Mouse (Mus musculus) liver, embryonic 15.5 days (tissue): ENCODE measurements around the gene Gm42417. TPM values are rescaled to one million over a fixed set of nuclear protein-coding genes. Genes with fewer than 3 reads are reported as not detected.

Experiments used
- ATAC-seq: fragments of 200-750 bp; cut with Nextera tagmentation; 2 replicates; pipeline ENCODE4 v1.8.0; 2017; ENCODE audit warnings: moderate number of reproducible peaks, mild to moderate bottlenecking, moderate library complexity; ENCODE audit not compliant: insufficient read depth
- H3K27ac ChIP-seq: fragments of 300-500 bp; sonication (generic); replicated peaks from 2 replicates; pipeline ENCODE4 v1.5.1; 2015; ENCODE audit warnings: mild to moderate bottlenecking, inconsistent platforms
- H3K27me3 ChIP-seq: fragments of 300-500 bp; sonication (generic); 2 replicates; pipeline ENCODE4 v1.6.1; 2015; ENCODE audit warnings: mild to moderate bottlenecking, inconsistent platforms
- H3K36me3 ChIP-seq: fragments of 300-500 bp; sonication (generic); replicated peaks from 2 replicates; pipeline ENCODE4 v1.6.1; 2015; ENCODE audit warnings: moderate library complexity, mild to moderate bottlenecking, inconsistent platforms
- H3K4me1 ChIP-seq: fragments of 300-500 bp; sonication (generic); replicated peaks from 2 replicates; pipeline ENCODE4 v1.6.1; 2015; ENCODE audit warnings: inconsistent platforms
- H3K4me2 ChIP-seq: fragments of 300-500 bp; sonication (generic); 2 replicates; pipeline ENCODE4 v1.6.1; 2015; ENCODE audit warnings: moderate library complexity, mild to moderate bottlenecking, inconsistent platforms
- H3K4me3 ChIP-seq: fragments of 300-500 bp; sonication (generic); replicated peaks from 2 replicates; pipeline ENCODE4 v1.5.1; 2015; ENCODE audit warnings: mild to moderate bottlenecking, inconsistent platforms
- H3K9ac ChIP-seq: fragments of 300-500 bp; sonication (generic); 2 replicates; pipeline ENCODE4 v1.6.1; 2015; ENCODE audit warnings: moderate library complexity, mild to moderate bottlenecking, inconsistent platforms
- H3K9me3 ChIP-seq: fragments of 300-500 bp; sonication (generic); replicated peaks from 2 replicates; pipeline ENCODE4 v1.6.1; 2016; ENCODE audit warnings: inconsistent platforms
- WGBS: fragments of 180-500 bp; shearing (Covaris S2); methylation state at CpG from one replicate; pipeline ENCODE4 v1.1.7; 2015; ENCODE audit warnings: mixed read lengths; ENCODE audit not compliant: insufficient replicate concordance; 5-methylcytosine and 5-hydroxymethylcytosine counted together
- polyA plus RNA-seq: library from polyadenylated mRNA; unstranded; fragments of >200 nt; fragmentation: Nextera tagmentation; extraction: Ambion mirVana; gene quantifications from 2 replicates; pipeline ENCODE4 v1.2.1, GENCODE M21; 2015

Gm42417 gene
- not detected in 2 replicates for polyA plus RNA-seq

DNA sequence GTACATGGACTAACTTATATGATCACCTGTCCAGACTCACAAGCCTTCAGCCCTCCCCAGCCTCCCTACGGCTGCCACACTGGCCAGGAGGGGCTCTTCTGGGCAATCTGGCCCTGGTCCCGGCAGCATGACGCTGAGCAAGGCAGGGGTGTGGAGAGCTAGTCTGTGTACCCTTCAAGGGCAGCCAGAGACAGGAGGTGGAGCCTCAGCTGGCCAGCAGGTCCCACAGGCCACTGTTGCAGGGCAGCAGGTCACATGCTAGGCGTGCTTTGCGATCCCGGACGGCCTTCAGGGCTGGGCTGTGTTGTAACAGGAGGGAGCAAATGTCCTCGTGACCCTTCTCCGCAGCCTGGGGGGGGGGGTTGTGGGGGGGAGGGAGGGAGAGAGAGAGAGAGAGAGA, at the start of gene Gm42417:
Gm42417 (minus strand) TSS at position 244 of the 400 bp plus-strand sequence.
- peaks cover 13% of the 10 kb centered on the region for H3K36me3 ChIP-seq
- 85% methylated on average over 9 of the region's 9 CpGs for WGBS

DNA sequence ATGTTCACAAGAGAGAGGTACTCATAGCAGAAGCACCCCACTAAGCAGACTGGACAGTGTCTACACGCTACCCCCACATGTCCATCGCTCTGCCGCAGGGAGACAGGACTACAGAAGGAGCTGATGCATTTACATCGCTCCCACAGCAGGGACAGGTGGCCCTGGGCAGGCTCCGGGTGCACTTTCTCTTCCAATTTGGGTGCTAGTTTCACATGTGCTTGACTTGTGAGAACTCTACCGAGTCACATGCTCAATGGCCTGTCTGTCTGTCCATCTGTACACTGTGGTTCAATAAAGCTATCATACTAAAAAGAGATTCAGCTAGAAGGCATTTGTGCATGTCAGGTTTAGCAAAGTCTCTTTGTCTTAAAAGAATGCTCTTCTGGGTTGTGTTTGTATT, 48.6 kb upstream of the Gm42417 start:
- Histone ChIP-seq H3K4me3 (no peak overlapping the region), H3K27ac (no peak overlapping the region), H3K4me1 (peaks cover 14% of the 10 kb centered on the region; the same call in 1 of the 2 replicates), H3K9ac (no peak overlapping the region), H3K4me2 (no peak overlapping the region), H3K36me3 (no peaks in the 10 kb centered on the region), H3K27me3 (no peaks in the 10 kb centered on the region), H3K9me3 (no peaks in the 10 kb centered on the region)
- no peak for ATAC-seq
- WGBS, result 78% methylated on average over 6 of the region's 6 CpGs

More for the DNA sequence above, at the start of gene Gm42417:
- no peak within 1 kb of the TSS for H3K9ac ChIP-seq
- peak within 1 kb of the TSS; percentile 57 for H3K27ac ChIP-seq
- no peak within 1 kb of the TSS for H3K4me2 ChIP-seq
- no peak within 1 kb of the TSS for H3K4me3 ChIP-seq
- peak; percentile 86 for ATAC-seq
- H3K27me3 ChIP-seq, result no peaks in the 10 kb centered on the region
- peaks cover 19% of the 10 kb centered on the region for H3K4me1 ChIP-seq
- no peaks in the 10 kb centered on the region for H3K9me3 ChIP-seq

DNA sequence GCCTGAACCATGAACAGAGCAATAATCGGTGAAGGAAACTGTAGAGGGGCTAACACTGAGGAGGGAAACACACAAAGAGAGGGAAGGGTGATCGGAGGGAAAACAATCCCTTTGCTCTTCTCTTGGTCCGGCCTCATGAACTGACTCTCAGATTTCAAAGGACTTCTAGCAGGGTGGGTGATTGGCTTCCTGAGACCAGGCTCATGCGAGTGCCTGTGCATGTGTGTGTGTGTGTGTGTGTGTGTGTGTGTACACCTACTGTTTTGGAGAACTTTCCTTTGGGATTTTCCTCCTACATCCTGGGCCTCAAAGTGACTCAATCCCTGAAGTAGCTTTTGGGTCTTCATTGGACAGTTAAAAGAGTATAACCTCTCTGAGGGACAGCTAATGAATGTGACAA, 47.1 kb upstream of the Gm42417 start:
- H3K9ac ChIP-seq, result no peak overlapping the region
- no peaks in the 10 kb centered on the region; the same call in 1 of the 2 replicates for H3K27me3 ChIP-seq
- no peak overlapping the region for H3K4me2 ChIP-seq
- H3K27ac ChIP-seq, result no peak overlapping the region
- ATAC-seq, result no peak
- H3K4me1 ChIP-seq, result peaks cover 12% of the 10 kb centered on the region; the same call in 1 of the 2 replicates
- 58% methylated on average over 4 of the region's 4 CpGs for WGBS
- no peaks in the 10 kb centered on the region for H3K36me3 ChIP-seq
- no peak overlapping the region for H3K4me3 ChIP-seq
- no peaks in the 10 kb centered on the region for H3K9me3 ChIP-seq

DNA sequence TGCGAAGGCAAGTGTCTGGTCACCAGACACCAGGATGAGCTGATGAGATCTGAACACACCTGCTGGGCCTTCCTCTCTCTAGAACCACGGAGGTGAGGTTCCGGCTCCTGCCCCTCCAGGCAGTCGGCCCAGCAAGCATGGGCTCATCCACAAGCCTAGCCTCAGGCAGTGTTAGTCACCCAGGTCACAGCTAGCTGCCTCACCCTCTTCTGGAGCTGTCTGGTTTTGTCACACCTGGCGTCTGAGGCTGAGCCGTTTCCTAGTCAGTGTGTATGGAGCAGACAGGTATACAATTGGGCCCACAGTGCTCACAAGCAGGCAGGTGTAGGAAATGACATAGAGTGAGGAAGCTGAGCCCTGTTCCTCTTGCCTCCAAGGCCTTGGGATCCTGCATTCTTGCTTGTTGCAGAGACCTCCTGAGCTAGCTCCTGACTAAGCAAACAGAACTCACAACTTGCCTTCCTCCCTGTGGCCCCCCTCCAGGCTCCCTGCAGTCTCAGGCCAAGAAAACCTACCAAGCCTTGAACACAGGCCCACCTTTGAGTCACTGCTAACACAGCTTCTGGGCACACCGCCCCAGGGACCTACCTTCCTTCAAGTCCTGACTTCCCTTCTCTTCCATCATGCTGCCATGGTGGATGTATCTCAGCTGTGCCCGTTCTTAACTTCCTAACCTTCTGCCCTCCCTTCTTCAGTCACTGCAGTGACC, 44.3 kb upstream of the Gm42417 start:
- no peak overlapping the region for H3K27ac ChIP-seq

DNA sequence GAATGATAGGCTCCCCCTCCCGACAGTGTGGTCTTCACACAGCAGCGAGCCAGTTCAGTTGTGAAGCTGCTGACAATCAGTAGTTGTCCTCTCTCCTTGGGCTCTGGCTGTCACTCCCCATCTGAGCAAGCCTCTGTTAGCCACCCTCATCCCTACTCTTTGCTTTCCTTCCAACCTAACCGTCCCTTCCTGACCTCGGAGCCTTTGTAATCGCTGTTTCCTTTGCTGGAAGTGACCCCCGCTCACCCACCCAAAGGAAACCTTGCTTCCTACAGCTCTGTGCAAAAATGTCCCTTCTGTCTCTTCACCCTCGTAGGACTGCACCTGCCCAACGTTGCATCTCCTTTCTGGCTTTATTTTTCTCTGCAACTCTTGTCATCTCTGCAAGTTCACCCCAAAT, 43.0 kb upstream of the Gm42417 start:
- H3K36me3 ChIP-seq, result no peaks in the 10 kb centered on the region
- ATAC-seq, result no peak
- H3K9ac ChIP-seq, result no peak overlapping the region
- H3K4me1 ChIP-seq, result peaks cover 19% of the 10 kb centered on the region
- H3K27me3 ChIP-seq, result no peaks in the 10 kb centered on the region; the same call in 1 of the 2 replicates
- no peak overlapping the region for H3K4me3 ChIP-seq
- H3K27ac ChIP-seq, result no peak overlapping the region
- WGBS, result 47% methylated on average over 8 of the region's 8 CpGs
- no peaks in the 10 kb centered on the region for H3K9me3 ChIP-seq
- no peak overlapping the region for H3K4me2 ChIP-seq

More for the DNA sequence above, 44.3 kb upstream of the Gm42417 start:
- Histone ChIP-seq H3K27me3 (no peaks in the 10 kb centered on the region; the same call in 1 of the 2 replicates), H3K4me3 (no peak overlapping the region), H3K4me2 (no peak overlapping the region), H3K36me3 (no peaks in the 10 kb centered on the region), H3K4me1 (peaks cover 19% of the 10 kb centered on the region), H3K9me3 (no peaks in the 10 kb centered on the region), H3K9ac (no peak overlapping the region)
- WGBS, result 59% methylated on average over 8 of the region's 8 CpGs
- no peak for ATAC-seq

DNA sequence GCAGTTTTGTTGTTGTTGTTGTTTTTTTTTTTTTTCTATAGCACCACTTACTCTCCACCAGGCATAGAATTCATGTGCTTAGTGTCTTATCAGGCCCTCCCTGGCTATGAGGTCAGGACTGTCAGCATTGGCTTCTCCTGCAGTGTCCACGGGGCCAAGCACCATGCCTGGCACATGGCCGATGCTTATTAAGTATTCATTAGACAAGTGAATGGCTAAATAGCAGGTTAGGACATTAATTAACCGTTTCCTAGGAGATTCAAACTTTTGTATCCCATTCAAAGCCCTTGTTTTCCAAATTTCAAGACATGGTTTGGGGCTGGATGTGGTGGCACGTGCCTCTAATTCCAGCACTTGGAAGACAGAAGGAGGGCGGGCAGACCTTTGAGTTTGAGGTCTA, 42.0 kb upstream of the Gm42417 start:
- Histone ChIP-seq H3K27me3 (no peaks in the 10 kb centered on the region; the same call in 1 of the 2 replicates), H3K36me3 (no peaks in the 10 kb centered on the region), H3K9me3 (no peaks in the 10 kb centered on the region), H3K4me2 (peak overlapping the region; percentile 61; the same call in 1 of the 2 replicates), H3K9ac (no peak overlapping the region), H3K4me1 (peaks cover 22% of the 10 kb centered on the region), H3K4me3 (no peak overlapping the region), H3K27ac (no peak overlapping the region)
- WGBS, result 51% methylated on average over 5 of the region's 5 CpGs
- ATAC-seq, result no peak

DNA sequence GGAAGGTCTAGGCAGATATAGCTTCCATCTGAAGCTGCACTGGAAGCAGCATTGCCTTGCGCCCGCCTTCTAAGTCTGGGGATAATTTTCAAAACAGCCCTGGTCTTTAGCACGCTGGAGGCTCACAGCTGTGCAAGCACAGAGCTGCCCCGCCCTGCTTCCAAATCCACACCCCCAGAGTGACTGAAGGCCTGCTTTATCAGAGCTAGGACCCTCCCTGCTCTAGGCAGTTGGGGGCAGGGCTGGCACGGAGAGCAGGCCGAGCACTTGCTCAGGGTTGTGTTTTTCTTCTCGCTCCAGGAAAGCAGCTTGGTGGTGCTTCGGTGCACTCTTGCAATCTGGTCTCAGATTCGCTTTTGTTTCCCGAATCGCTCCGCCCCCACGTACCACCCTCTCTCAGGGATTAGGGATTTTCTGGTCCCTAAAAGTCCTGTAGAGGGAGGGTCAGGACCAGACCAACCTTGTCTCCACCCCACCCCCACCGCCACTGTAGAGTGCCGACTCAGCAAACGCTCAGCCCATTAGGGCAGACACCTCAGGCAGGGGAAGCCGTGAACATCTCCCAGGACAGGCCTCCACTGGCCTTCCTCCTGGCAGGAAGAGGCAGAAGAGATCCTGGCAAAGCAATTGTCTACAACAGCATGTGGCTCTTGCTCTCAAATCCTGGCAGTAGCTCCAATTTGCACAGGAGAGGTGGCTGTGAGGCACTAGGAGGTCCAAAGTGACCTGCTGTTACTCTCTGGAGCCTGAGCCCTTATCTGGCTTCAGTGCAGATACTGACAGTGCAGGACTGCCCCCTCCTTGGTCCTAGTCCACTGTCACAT, 41.4 kb upstream of the Gm42417 start:
- Histone ChIP-seq H3K27ac (0 out of 2 replicates have a peak overlapping the region, but pooled peaks have one; percentile 38), H3K4me3 (peak overlapping the region; percentile 33), H3K4me2 (peak overlapping the region; percentile 61), H3K9ac (peak overlapping the region; percentile 6; the same call in 1 of the 2 replicates), H3K36me3 (no peaks in the 10 kb centered on the region), H3K4me1 (peaks cover 28% of the 10 kb centered on the region), H3K27me3 (no peaks in the 10 kb centered on the region; the same call in 1 of the 2 replicates), H3K9me3 (no peaks in the 10 kb centered on the region)
- WGBS, result 8% methylated on average over 17 of the region's 17 CpGs
- peak; percentile 87 for ATAC-seq

DNA sequence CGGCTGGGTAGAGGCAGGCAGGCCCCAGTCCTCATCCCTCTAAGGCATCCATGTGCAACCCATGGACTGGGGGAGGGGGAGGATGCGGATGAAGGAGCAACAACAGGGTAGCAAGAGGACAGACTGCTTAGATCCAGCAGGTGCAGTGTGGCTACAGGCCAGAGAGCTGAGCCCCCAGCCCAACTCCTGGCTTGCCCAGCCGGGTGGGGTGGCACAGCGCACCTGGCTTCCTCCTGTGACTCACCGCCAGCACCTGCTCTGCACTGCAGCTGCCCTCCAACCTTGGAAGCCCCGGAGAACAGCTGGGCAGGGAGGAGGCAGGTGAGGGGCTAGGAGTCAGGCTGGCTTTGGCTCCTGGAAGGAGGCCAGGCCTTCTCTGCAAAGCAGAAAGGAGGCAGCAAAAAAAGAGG, 40.8 kb upstream of the Gm42417 start:
- peak overlapping the region; percentile 61 for H3K4me2 ChIP-seq
- H3K36me3 ChIP-seq, result no peaks in the 10 kb centered on the region
- H3K9ac ChIP-seq, result no peak overlapping the region
- no peak for ATAC-seq
- H3K9me3 ChIP-seq, result no peaks in the 10 kb centered on the region
- H3K4me3 ChIP-seq, result peak overlapping the region; percentile 33; the same call in 1 of the 2 replicates
- H3K27me3 ChIP-seq, result no peaks in the 10 kb centered on the region; the same call in 1 of the 2 replicates
- H3K4me1 ChIP-seq, result peaks cover 33% of the 10 kb centered on the region
- no peak overlapping the region for H3K27ac ChIP-seq
- 54% methylated on average over 6 of the region's 6 CpGs for WGBS

DNA sequence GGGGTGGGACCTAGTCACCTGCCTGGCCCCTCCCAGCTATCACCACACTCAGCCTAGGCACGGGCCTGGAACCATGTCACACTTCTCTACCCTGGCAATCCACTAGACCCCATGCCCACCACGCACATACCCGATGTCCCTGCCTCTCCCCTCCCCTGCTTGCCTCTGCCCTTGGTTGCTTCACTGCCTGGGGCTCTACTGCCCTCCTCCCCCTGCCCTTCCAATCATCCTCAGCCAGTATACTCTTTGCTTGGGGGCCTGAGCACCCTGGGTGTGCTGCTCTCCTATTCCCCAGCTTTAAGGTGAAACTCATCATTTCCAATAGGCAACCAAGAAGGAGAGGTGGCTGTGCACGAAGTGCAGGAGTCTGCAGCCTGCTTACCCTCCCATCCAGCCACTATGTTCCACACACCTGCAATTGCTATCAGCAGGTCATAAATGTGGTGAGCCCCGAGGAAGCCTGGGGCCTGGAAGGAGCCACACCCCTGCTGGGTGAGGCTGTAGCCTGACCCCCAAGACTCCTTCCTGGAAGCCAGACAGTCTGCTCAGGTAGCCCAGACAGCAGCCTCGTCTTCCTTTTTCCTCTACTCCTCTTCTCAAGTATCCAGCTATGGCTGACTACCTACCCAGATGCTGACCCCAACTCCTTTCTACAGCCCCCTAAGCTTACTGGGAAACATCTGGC, 37.9 kb upstream of the Gm42417 start:
- 46% methylated on average over 6 of the region's 6 CpGs for WGBS
- H3K4me3 ChIP-seq, result no peak overlapping the region
- no peak overlapping the region for H3K4me2 ChIP-seq
- H3K9me3 ChIP-seq, result no peaks in the 10 kb centered on the region
- ATAC-seq, result no peak
- H3K27ac ChIP-seq, result no peak overlapping the region
- H3K4me1 ChIP-seq, result peaks cover 33% of the 10 kb centered on the region
- H3K9ac ChIP-seq, result no peak overlapping the region
- no peaks in the 10 kb centered on the region for H3K36me3 ChIP-seq
- H3K27me3 ChIP-seq, result no peaks in the 10 kb centered on the region; the same call in 1 of the 2 replicates

DNA sequence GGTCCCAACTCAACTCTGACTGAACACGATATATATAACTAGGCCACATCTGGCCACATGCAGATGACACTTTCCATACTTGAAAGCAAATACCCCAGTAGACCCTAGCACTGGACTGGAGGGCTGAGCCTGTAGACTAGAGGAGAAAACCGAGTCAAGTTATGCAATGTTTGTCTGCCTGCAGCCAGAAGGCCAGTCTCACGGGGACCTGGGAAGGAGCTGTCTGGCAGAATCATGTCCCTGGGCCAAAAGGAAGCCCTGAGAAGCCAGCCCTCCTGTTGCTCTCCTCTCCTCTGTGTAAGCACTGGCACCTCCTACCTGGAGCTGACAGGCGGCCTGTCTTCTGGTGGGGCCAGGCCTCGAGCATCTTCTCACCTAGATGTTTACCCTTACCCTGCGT, 36.1 kb upstream of the Gm42417 start:
- Histone ChIP-seq H3K9ac (no peak overlapping the region), H3K36me3 (no peaks in the 10 kb centered on the region), H3K27ac (no peak overlapping the region), H3K9me3 (no peaks in the 10 kb centered on the region), H3K4me1 (peaks cover 23% of the 10 kb centered on the region), H3K4me2 (no peak overlapping the region), H3K4me3 (no peak overlapping the region), H3K27me3 (no peaks in the 10 kb centered on the region)
- no peak for ATAC-seq
- WGBS, result 54% methylated on average over 6 of the region's 6 CpGs
